28 mouse cellular contexts compared by ENCODE assay signal in genomic region chr14:27669939-27670338, GRCm38 (mm10). TPM values are rescaled to one million over a fixed set of nuclear protein-coding genes. Genes with fewer than 3 reads are reported as not detected.
DNase-seq lines count a peak whose midpoint lies in the region; ATAC-seq and TF ChIP-seq lines count a peak whose summit lies in the region.
"Had no signal": no experiment of that assay in that cellular context is flagged by ENCODE, and none has a peak within 500 bp of the region (broad histone marks: within the 10 kb centered on the region; RNA-seq: fewer than 3 reads in every experiment).

No protein-coding gene starts in this region.

- H3K4me1 ChIP-seq in liver, embryonic 12.5 days, result no peaks in the 10 kb centered on the region
- H3K4me1 ChIP-seq: embryonic facial prominence, embryonic 12.5 days; embryonic facial prominence, embryonic 15.5 days; hindbrain, embryonic 12.5 days; hindbrain, embryonic 15.5 days had no signal

- H3K9ac ChIP-seq in liver, embryonic 12.5 days, result no peak overlapping the region
- H3K9ac ChIP-seq: embryonic facial prominence, embryonic 12.5 days; embryonic facial prominence, embryonic 15.5 days; forebrain, postnatal 0 days; hindbrain, embryonic 12.5 days; hindbrain, embryonic 15.5 days had no signal

- H3K36me3 ChIP-seq in liver, embryonic 12.5 days, result no peaks in the 10 kb centered on the region
- H3K36me3 ChIP-seq: embryonic facial prominence, embryonic 12.5 days; embryonic facial prominence, embryonic 15.5 days; G1E; hindbrain, embryonic 12.5 days; hindbrain, embryonic 15.5 days had no signal

- no peak for TF ChIP-seq CTCF in layer of hippocampus, adult 2 months (conservative IDR thresholded peaks at IDR 0.05)

- H3K4me3 ChIP-seq in layer of hippocampus, adult 2 months, result no peak overlapping the region
- H3K4me3 ChIP-seq in liver, embryonic 12.5 days, result no peak overlapping the region
- H3K4me3 ChIP-seq: embryonic facial prominence, embryonic 12.5 days; embryonic facial prominence, embryonic 15.5 days; hindbrain, embryonic 12.5 days; hindbrain, embryonic 15.5 days had no signal

- DNase-seq in layer of hippocampus, adult 2 months (ENCODE audit: low spot score in 2 of 2), result no peak
- no peak for DNase-seq in layer of hippocampus, postnatal 25 days (ENCODE audit: extremely low spot score in 1 of 2, low spot score in 1 of 2)
- DNase-seq in NIH3T3 (ENCODE audit: low read depth), result peak; percentile 3
- peak; percentile 95 for DNase-seq in ZHBTc4 (ENCODE audit: low read depth, low spot score)
- no peak for DNase-seq in urinary bladder, postnatal 36 days (ENCODE audit: low spot score in 2 of 2)
- DNase-seq: adrenal gland, adult 2 months; adrenal gland, postnatal 14 days; B cell, adult 2 months; cerebellum, adult 11 months; cerebellum, adult 2 months; cerebellum, adult 9-11 months; cerebellum, postnatal 25 days; forebrain, postnatal 0 days; gastrocnemius, postnatal 10 days; gastrocnemius, postnatal 36 days had no signal

- H3K4me2 ChIP-seq in liver, embryonic 12.5 days, result no peak overlapping the region
- H3K4me2 ChIP-seq: embryonic facial prominence, embryonic 12.5 days; embryonic facial prominence, embryonic 15.5 days; heart, embryonic 11.5 days; hindbrain, embryonic 12.5 days; hindbrain, embryonic 15.5 days had no signal

- no peaks in the 10 kb centered on the region for H3K27me3 ChIP-seq in liver, embryonic 12.5 days (replicated peaks)
- H3K27me3 ChIP-seq: CH12.LX; embryonic facial prominence, embryonic 12.5 days; embryonic facial prominence, embryonic 15.5 days; hindbrain, embryonic 12.5 days; hindbrain, embryonic 15.5 days had no signal

- 61% methylated on average over 3 of the region's 3 CpGs for WGBS in liver, embryonic 12.5 days (ENCODE audit: insufficient replicate concordance)

- 0 out of 2 replicates have a peak overlapping the region, but pooled peaks have one; percentile 18 for H3K27ac ChIP-seq in layer of hippocampus, adult 2 months
- no peak overlapping the region for H3K27ac ChIP-seq in liver, embryonic 12.5 days
- H3K27ac ChIP-seq: embryonic facial prominence, embryonic 12.5 days; embryonic facial prominence, embryonic 15.5 days; hindbrain, embryonic 12.5 days; hindbrain, embryonic 15.5 days had no signal

- no peak for ATAC-seq in liver, embryonic 12.5 days
- ATAC-seq: forebrain, embryonic 14.5 days; forebrain, postnatal 0 days; intestine, postnatal 0 days had no signal

- H3K9me3 ChIP-seq in liver, embryonic 12.5 days (replicated peaks), result no peaks in the 10 kb centered on the region
- H3K9me3 ChIP-seq: embryonic facial prominence, embryonic 12.5 days; embryonic facial prominence, embryonic 15.5 days; hindbrain, embryonic 12.5 days; hindbrain, embryonic 15.5 days had no signal

RNA-seq across cellular contexts. Expression of gene Erc2, which starts 47.7 kb away (rescaled TPM):
- total RNA-seq in layer of hippocampus, adult 2 months (2021), result 100 to 1,000 TPM; 236 to 244 TPM
- total RNA-seq in layer of hippocampus, postnatal 25 days (2021), result 100 to 1,000 TPM; 225 to 256 TPM
- polyA plus RNA-seq in liver, embryonic 12.5 days (2016; fragmentation: Nextera tagmentation; extraction: Ambion mirVana), result 0.51 and 0.77 TPM in 2 replicates
- total RNA-seq: CH12.LX; common myeloid progenitor, adult 5-6 weeks; granulocyte monocyte progenitor cell, adult 5-6 weeks; hematopoietic stem cell, adult 5-6 weeks had no signal
- polyA plus RNA-seq: G1E had no signal

Comparison
In these comparisons a context has a peak if more than half of its experiments do, and no peak if none do; other contexts are left out.
1. DNase-seq: peak in NIH3T3 (single experiment) and ZHBTc4 (single experiment); none in layer of hippocampus, adult 2 months (0 of 2), layer of hippocampus, postnatal 25 days (0 of 2) and urinary bladder, postnatal 36 days (0 of 2).